11 mouse cellular contexts compared by ENCODE assay signal in the genomic region with DNA sequence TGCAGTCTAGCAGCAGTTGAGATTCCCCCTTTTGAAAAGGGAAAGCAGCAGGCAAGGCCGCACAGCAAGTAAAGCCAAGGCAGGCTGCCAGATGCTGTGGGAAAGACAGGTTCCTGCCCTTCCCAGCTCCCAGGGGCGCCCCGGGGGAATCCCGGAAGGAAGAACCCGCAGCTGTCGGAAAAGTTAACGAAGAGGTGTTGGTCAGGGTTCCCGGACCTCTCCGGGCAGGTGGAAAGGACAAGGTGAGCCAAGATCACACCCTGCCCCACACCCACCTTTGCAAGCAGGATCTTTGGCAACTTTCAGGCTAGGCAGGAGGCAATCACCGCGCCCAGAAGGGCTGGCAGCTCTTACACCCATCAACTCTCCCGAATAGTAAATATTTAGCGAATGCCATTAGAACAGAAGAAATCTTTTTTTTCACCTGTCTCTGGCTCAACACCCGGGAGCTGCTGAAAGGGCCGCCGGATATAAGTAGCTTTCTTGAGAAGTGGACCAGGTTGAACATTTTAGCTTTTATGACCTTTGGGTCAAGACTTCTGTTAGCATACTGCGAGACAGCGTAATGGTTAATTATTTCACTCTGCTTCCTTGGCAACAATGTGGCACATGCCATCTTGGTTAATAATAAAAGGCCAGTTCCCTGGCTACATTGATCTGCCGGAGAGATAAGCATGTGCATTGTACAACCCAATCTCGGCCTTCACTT. TPM values are rescaled to one million over a fixed set of nuclear protein-coding genes. Genes with fewer than 3 reads are reported as not detected.
A peak's percentile ranks its signal among the peaks of the same experiment; 100 is the strongest.
DNase-seq lines count a peak whose midpoint lies in the region; ATAC-seq and TF ChIP-seq lines count a peak whose summit lies in the region.
"Had no signal": no experiment of that assay in that cellular context is flagged by ENCODE, and none has a peak within 500 bp of the region (broad histone marks: within the 10 kb centered on the region; RNA-seq: fewer than 3 reads in every experiment).

No protein-coding gene starts in this region.

- TF ChIP-seq CTCF in intestine, postnatal 0 days (IDR thresholded peaks at IDR 0.05; ENCODE audit: low read depth), result no peak
- no peak for TF ChIP-seq CTCF in lung, embryonic 14.5 days (IDR thresholded peaks at IDR 0.05; ENCODE audit: low read depth)

- WGBS in forebrain, embryonic 12.5 days, result 62% methylated on average over 20 of the region's 20 CpGs
- 65% methylated on average over 20 of the region's 20 CpGs for WGBS in forebrain, embryonic 10.5 days
- 17% methylated on average over 20 of the region's 20 CpGs for WGBS in intestine, postnatal 0 days
- 27% methylated on average over 20 of the region's 20 CpGs for WGBS in lung, embryonic 14.5 days
- 50% methylated on average over 20 of the region's 20 CpGs for WGBS in forebrain, embryonic 15.5 days

- H3K4me2 ChIP-seq in forebrain, embryonic 12.5 days, result no peak overlapping the region
- H3K4me2 ChIP-seq in intestine, postnatal 0 days (replicated peaks; ENCODE audit: low read depth), result peak overlapping the region; percentile 49
- peak overlapping the region; percentile 7; the same call in 1 of the 2 replicates for H3K4me2 ChIP-seq in lung, embryonic 14.5 days
- no peak overlapping the region for H3K4me2 ChIP-seq in forebrain, embryonic 15.5 days (replicated peaks)

- H3K27ac ChIP-seq in forebrain, embryonic 12.5 days, result no peak overlapping the region
- H3K27ac ChIP-seq in forebrain, embryonic 10.5 days, result no peak overlapping the region
- no peak overlapping the region for H3K27ac ChIP-seq in intestine, postnatal 0 days (ENCODE audit: low read depth, low read length)
- H3K27ac ChIP-seq in lung, embryonic 14.5 days (ENCODE audit: low read depth), result peak overlapping the region; percentile 63
- H3K27ac ChIP-seq in forebrain, embryonic 15.5 days (replicated peaks), result no peak overlapping the region

- ATAC-seq in forebrain, embryonic 12.5 days (ENCODE audit: low FRiP score), result no peak
- ATAC-seq in intestine, postnatal 0 days, result peak; percentile 68
- ATAC-seq in lung, embryonic 14.5 days (ENCODE audit: insufficient read depth), result peak; percentile 70; the same call in 1 of the 2 replicates
- ATAC-seq in forebrain, embryonic 15.5 days (replicated peaks), result no peak

- no peaks in the 10 kb centered on the region for H3K27me3 ChIP-seq in forebrain, embryonic 12.5 days
- H3K27me3 ChIP-seq in forebrain, embryonic 10.5 days (ENCODE audit: poor library complexity, severe bottlenecking), result no peaks in the 10 kb centered on the region
- peaks cover 8% of the 10 kb centered on the region; the same call in 1 of the 2 replicates for H3K27me3 ChIP-seq in intestine, postnatal 0 days (replicated peaks; ENCODE audit: control insufficient read depth, insufficient read depth, low read length)
- H3K27me3 ChIP-seq in lung, embryonic 14.5 days (ENCODE audit: insufficient read depth, low read length), result no peaks in the 10 kb centered on the region
- H3K27me3 ChIP-seq in forebrain, embryonic 15.5 days, result no peaks in the 10 kb centered on the region

- no peaks in the 10 kb centered on the region for H3K4me1 ChIP-seq in forebrain, embryonic 12.5 days
- H3K4me1 ChIP-seq in forebrain, embryonic 10.5 days, result no peaks in the 10 kb centered on the region
- H3K4me1 ChIP-seq in intestine, postnatal 0 days (replicated peaks; ENCODE audit: control insufficient read depth, insufficient read depth, low read length), result no peaks in the 10 kb centered on the region
- H3K4me1 ChIP-seq in lung, embryonic 14.5 days (ENCODE audit: insufficient read depth), result no peaks in the 10 kb centered on the region
- peaks cover 6% of the 10 kb centered on the region for H3K4me1 ChIP-seq in forebrain, embryonic 15.5 days

- no peaks in the 10 kb centered on the region for H3K9me3 ChIP-seq in forebrain, embryonic 12.5 days
- H3K9me3 ChIP-seq in forebrain, embryonic 10.5 days, result no peaks in the 10 kb centered on the region
- no peaks in the 10 kb centered on the region for H3K9me3 ChIP-seq in intestine, postnatal 0 days (ENCODE audit: control insufficient read depth)
- no peaks in the 10 kb centered on the region for H3K9me3 ChIP-seq in lung, embryonic 14.5 days (ENCODE audit: low read depth, low read length)
- no peaks in the 10 kb centered on the region for H3K9me3 ChIP-seq in forebrain, embryonic 15.5 days
- H3K9me3 ChIP-seq: G1E had no signal

- 0 out of 2 replicates have a peak overlapping the region, but pooled peaks have one; percentile 2 for H3K9ac ChIP-seq in forebrain, embryonic 12.5 days
- no peak overlapping the region for H3K9ac ChIP-seq in intestine, postnatal 0 days (ENCODE audit: low read depth, low read length)
- H3K9ac ChIP-seq in lung, embryonic 14.5 days, result no peak overlapping the region
- no peak overlapping the region for H3K9ac ChIP-seq in forebrain, embryonic 15.5 days (replicated peaks)

- no peaks in the 10 kb centered on the region for H3K36me3 ChIP-seq in forebrain, embryonic 12.5 days (replicated peaks)
- H3K36me3 ChIP-seq in forebrain, embryonic 10.5 days (replicated peaks), result no peaks in the 10 kb centered on the region
- H3K36me3 ChIP-seq in intestine, postnatal 0 days (ENCODE audit: control insufficient read depth, insufficient read depth), result no peaks in the 10 kb centered on the region
- no peaks in the 10 kb centered on the region for H3K36me3 ChIP-seq in lung, embryonic 14.5 days (ENCODE audit: insufficient read depth)
- no peaks in the 10 kb centered on the region for H3K36me3 ChIP-seq in forebrain, embryonic 15.5 days
- H3K36me3 ChIP-seq: G1E had no signal

- no peak overlapping the region for H3K4me3 ChIP-seq in forebrain, embryonic 12.5 days (replicated peaks)
- no peak overlapping the region for H3K4me3 ChIP-seq in forebrain, embryonic 10.5 days
- H3K4me3 ChIP-seq in intestine, postnatal 0 days (ENCODE audit: low read depth, low read length), result peak overlapping the region; percentile 16; the same call in 1 of the 2 replicates
- no peak overlapping the region for H3K4me3 ChIP-seq in lung, embryonic 14.5 days (ENCODE audit: low read depth, low read length)
- no peak overlapping the region for H3K4me3 ChIP-seq in forebrain, embryonic 15.5 days
- H3K4me3 ChIP-seq: erythroblast, embryonic 14.5 days had no signal

- DNase-seq in forebrain, embryonic 10.5 days (ENCODE audit: extremely low spot score, low spot score), result no peak
- DNase-seq in MN1 (ENCODE audit: low spot score), result peak; percentile 54
- peak; percentile 53 for DNase-seq in lung, embryonic 14.5 days
- DNase-seq in frontal cortex, postnatal 25 days (ENCODE audit: low spot score in 2 of 2), result no peak
- no peak for DNase-seq in left cerebral cortex, adult 18-20 months (ENCODE audit: low spot score in 2 of 2)

RNA-seq across cellular contexts. Expression of gene Spink4, which starts 11.4 kb away (rescaled TPM):
- polyA plus RNA-seq in forebrain, embryonic 12.5 days (2016; fragmentation: Nextera tagmentation; extraction: Ambion mirVana), result not detected in 2 replicates
- not detected in 2 replicates for polyA plus RNA-seq in forebrain, embryonic 10.5 days (2016; fragmentation: Nextera tagmentation; extraction: Ambion mirVana)
- polyA plus RNA-seq in intestine, postnatal 0 days (2015; fragmentation: Nextera tagmentation; extraction: Ambion mirVana), result 419 and 610 TPM in 2 replicates
- 0.58 TPM in 1 of 2 replicates, not detected in the other for polyA plus RNA-seq in lung, embryonic 14.5 days (2014; fragmentation: Nextera tagmentation; extraction: Ambion mirVana)
- total RNA-seq in left cerebral cortex, adult 18-20 months (2021), result not detected
- polyA plus RNA-seq in forebrain, embryonic 15.5 days (2015; fragmentation: Nextera tagmentation; extraction: Ambion mirVana), result not detected in 2 replicates
- total RNA-seq: G1E; neutrophil, adult 5-6 weeks had no signal
- polyA plus RNA-seq: erythroblast, embryonic 14.5 days; G1E had no signal

RNA-seq across cellular contexts. Expression of gene Bag1, which starts 39.7 kb away (rescaled TPM):
- polyA plus RNA-seq in forebrain, embryonic 12.5 days (2016; fragmentation: Nextera tagmentation; extraction: Ambion mirVana), result 215 and 229 TPM in 2 replicates
- polyA plus RNA-seq in forebrain, embryonic 10.5 days (2016; fragmentation: Nextera tagmentation; extraction: Ambion mirVana), result 185 and 188 TPM in 2 replicates
- polyA plus RNA-seq in intestine, postnatal 0 days (2015; fragmentation: Nextera tagmentation; extraction: Ambion mirVana), result 120 and 138 TPM in 2 replicates
- polyA plus RNA-seq in lung, embryonic 14.5 days (2014; fragmentation: Nextera tagmentation; extraction: Ambion mirVana), result 210 and 228 TPM in 2 replicates
- 100 to 1,000 TPM; 174 to 185 TPM for total RNA-seq in left cerebral cortex, adult 18-20 months (2021)
- polyA plus RNA-seq in forebrain, embryonic 15.5 days (2015; fragmentation: Nextera tagmentation; extraction: Ambion mirVana), result 199 and 202 TPM in 2 replicates

RNA-seq across cellular contexts. Expression of gene Chmp5, which starts 39.8 kb away (rescaled TPM):
- polyA plus RNA-seq in forebrain, embryonic 12.5 days (2016; fragmentation: Nextera tagmentation; extraction: Ambion mirVana), result 143 and 146 TPM in 2 replicates
- 88.3 and 89.5 TPM in 2 replicates for polyA plus RNA-seq in forebrain, embryonic 10.5 days (2016; fragmentation: Nextera tagmentation; extraction: Ambion mirVana)
- polyA plus RNA-seq in intestine, postnatal 0 days (2015; fragmentation: Nextera tagmentation; extraction: Ambion mirVana), result 133 and 136 TPM in 2 replicates
- polyA plus RNA-seq in lung, embryonic 14.5 days (2014; fragmentation: Nextera tagmentation; extraction: Ambion mirVana), result 90.7 and 97.6 TPM in 2 replicates
- 10 to 100 TPM; 80.1 to 82.2 TPM for total RNA-seq in left cerebral cortex, adult 18-20 months (2021)
- polyA plus RNA-seq in forebrain, embryonic 15.5 days (2015; fragmentation: Nextera tagmentation; extraction: Ambion mirVana), result 170 and 178 TPM in 2 replicates

RNA-seq across cellular contexts. Expression of gene B4galt1, which starts 54.6 kb away (rescaled TPM):
- 12.8 and 14.0 TPM in 2 replicates for polyA plus RNA-seq in forebrain, embryonic 12.5 days (2016; fragmentation: Nextera tagmentation; extraction: Ambion mirVana)
- polyA plus RNA-seq in forebrain, embryonic 10.5 days (2016; fragmentation: Nextera tagmentation; extraction: Ambion mirVana), result 20.1 TPM in 2 replicates
- polyA plus RNA-seq in intestine, postnatal 0 days (2015; fragmentation: Nextera tagmentation; extraction: Ambion mirVana), result 15.3 and 15.5 TPM in 2 replicates
- 64.4 and 66.5 TPM in 2 replicates for polyA plus RNA-seq in lung, embryonic 14.5 days (2014; fragmentation: Nextera tagmentation; extraction: Ambion mirVana)
- total RNA-seq in left cerebral cortex, adult 18-20 months (2021), result 1 to 10 TPM; 4.7 to 5.4 TPM
- 7.0 and 7.3 TPM in 2 replicates for polyA plus RNA-seq in forebrain, embryonic 15.5 days (2015; fragmentation: Nextera tagmentation; extraction: Ambion mirVana)

Comparison
In these comparisons a context has a peak if more than half of its experiments do, and no peak if none do; other contexts are left out.
1. ATAC-seq: peak in intestine, postnatal 0 days (single experiment) and lung, embryonic 14.5 days (single experiment); none in forebrain, embryonic 12.5 days (single experiment) and forebrain, embryonic 15.5 days (single experiment).
2. H3K4me2 ChIP-seq: peak in intestine, postnatal 0 days (single experiment) and lung, embryonic 14.5 days (single experiment); none in forebrain, embryonic 12.5 days (single experiment) and forebrain, embryonic 15.5 days (single experiment).
3. DNase-seq: peak in MN1 (single experiment) and lung, embryonic 14.5 days (single experiment); none in forebrain, embryonic 10.5 days (single experiment), frontal cortex, postnatal 25 days (0 of 2) and left cerebral cortex, adult 18-20 months (0 of 2).
4. RNA of gene Spink4, which starts 11.4 kb away (polyA plus RNA-seq): 419 to 610 TPM in intestine, postnatal 0 days; not detected in forebrain, embryonic 12.5 days, not detected in forebrain, embryonic 10.5 days, 0.58 TPM in lung, embryonic 14.5 days and not detected in forebrain, embryonic 15.5 days; every median in the first group is over 100 times any median in the second.